Mouse (Mus musculus) retina, adult 2 months (tissue): ENCODE data around the gene Tmem63a.
"Not testable (repeated sequence)": the region's sequence is repeated elsewhere in the genome, so short reads cannot be mapped to it uniquely, and the experiment has no call there.

Experiments
- DNase-seq: peaks from one replicate; pipeline ENCODE4 v3.0.0-alpha.2; 2012; ENCODE audit warnings: low read depth, low spot score

The Tmem63a gene

DNA sequence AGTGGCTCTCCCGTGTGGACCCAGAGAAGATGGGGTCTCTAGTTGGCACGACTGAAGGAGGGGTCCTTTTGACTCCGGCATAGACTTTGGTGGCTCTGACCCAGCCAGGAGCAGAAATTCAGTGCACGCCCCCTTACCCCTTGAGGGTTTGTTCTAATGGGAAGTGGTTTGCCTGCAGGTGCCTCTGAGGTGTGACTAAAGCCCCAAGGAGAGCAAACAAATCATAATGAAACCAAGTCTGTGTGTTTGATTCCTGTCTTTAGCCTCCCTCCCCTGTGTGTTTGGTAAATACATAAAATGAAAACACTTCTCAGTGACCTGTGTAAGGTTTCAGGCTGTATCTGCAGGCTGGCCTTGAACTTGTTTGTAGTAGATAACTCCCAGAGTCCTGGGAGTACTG, 15.9 kb upstream of the Tmem63a start:
- no peak for DNase-seq

DNA sequence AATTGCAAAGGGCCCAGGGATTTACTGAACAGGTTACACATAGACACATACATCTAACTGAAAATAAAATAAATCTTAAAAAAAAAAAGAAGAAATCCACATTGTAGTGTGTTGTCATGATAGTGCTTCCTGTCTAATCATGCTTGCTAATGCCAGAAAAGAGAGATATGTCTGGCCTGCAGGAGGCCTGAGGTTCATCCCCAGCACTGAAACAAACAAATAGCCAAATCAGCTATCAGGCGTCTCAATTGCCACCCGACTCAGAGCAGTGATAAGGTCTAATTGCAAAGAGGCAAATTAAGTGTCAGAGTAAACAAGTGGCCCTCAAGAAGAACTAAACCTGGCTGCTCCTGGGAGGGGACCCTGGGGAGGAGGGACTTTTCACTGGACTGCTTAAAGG, 12.5 kb upstream of the Tmem63a start:
- DNase-seq: no peak

GRCm38 (mm10) chr1:180931106-180931505, 11.0 kb upstream of the Tmem63a start:
- no peak for DNase-seq

- DNase-seq: no peak
Measured at GRCm38 (mm10) chr1:180933659-180934058, 8.5 kb upstream of the Tmem63a start.

DNA sequence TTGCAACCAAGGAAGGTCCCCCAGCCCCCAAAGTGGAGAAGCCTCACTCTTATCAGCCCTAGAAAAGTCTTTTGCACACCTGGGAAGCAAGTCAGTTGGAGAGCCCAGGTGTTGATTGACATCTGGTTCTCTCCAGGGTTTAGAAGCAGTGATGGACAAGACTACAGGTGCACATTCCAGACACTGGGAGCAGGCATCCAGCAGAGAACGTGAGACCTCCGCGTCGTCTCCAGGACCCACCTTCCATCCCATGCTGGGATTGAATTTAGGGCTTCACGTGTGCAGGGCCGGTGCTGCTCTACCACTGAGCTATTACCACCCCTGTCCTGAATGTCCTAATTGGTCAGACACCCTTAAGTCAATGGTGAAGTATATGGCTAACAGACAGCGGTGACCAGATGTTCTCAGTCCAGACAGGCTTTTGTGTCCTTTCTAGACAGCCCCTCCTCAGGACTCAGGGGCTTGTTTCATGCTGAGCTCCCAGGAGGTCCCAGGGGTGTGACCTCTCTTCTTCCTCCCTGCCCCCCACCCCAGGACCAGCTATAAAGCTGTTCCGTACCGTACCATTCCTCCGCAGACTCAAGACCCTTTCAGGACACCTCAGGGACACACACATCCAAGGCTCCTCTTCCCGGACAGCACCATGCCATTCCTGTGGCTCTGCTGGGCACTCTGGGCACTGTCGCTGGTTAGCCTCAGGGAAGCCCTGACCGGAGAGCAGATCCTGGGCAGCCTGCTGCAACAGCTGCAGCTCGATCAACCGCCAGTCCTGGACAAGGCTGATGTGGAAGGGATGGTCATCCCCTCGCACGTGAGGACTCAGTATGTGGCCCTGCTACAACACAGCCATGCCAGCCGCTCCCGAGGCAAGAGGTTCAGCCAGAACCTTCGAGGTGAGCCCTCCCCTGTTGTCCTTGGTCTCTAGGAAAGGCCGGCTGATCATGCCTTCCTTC, 7.4 kb upstream of the Tmem63a start, which contains the start of gene Lefty1:
Gene Lefty1 (plus strand): TSS at position 556 of the 953 bp plus-strand sequence.
- no peak for DNase-seq

DNA sequence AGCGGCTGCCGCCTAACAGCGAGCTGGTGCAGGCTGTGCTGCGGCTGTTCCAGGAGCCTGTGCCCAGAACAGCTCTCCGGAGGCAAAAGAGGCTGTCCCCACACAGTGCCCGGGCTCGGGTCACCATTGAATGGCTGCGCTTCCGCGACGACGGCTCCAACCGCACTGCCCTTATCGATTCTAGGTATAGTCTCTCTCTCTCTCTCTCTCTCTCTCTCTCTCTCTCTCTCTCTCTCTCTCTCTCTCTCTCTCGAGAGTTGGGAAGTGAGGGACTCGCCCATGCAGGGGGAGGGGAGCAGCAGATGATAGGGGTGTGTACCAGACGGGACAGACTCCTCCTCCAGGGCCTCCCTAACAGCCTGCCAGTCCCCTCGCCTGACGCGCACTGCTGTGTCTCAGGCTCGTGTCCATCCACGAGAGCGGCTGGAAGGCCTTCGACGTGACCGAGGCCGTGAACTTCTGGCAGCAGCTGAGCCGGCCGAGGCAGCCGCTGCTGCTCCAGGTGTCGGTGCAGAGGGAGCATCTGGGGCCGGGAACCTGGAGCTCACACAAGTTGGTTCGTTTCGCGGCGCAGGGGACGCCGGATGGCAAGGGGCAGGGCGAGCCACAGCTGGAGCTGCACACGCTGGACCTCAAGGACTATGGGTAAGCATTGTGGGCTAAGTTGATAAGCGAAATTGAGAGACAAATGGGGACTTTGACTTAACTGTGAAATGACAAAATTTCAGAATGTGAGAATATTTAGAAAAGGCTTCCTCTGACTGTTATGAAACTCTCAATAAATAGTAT, 5.3 kb upstream of the Tmem63a start:
- not testable (repeated sequence) for DNase-seq

DNA sequence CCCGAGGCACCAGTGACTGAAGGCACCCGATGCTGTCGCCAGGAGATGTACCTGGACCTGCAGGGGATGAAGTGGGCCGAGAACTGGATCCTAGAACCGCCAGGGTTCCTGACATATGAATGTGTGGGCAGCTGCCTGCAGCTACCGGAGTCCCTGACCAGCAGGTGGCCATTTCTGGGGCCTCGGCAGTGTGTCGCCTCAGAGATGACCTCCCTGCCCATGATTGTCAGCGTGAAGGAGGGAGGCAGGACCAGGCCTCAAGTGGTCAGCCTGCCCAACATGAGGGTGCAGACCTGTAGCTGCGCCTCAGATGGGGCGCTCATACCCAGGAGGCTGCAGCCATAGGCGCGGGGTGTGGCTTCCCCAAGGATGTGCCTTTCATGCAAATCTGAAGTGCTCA, 4.5 kb upstream of the Tmem63a start:
- not testable (repeated sequence) for DNase-seq

DNA sequence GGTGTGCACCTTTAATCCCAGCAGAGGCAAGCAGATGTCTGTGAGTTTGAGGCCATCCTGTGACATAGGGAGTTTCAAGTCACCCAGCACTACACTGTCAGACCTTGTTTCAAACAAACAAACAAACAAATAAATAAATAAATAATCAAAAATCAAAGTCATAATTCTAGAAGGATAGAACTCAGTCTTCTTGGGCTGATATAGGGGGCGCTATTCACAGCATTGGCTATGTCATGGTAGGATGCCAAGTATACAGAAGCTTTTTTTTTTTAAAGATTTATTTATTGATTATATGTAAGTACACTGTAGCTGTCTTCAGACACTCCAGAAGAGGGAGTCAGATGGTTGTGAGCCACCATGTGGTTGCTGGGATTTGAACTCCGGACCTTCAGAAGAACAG, 3.4 kb upstream of the Tmem63a start:
- DNase-seq: not testable (repeated sequence)

GRCm38 (mm10) chr1:180940776-180941460, 1.2 kb upstream of the Tmem63a start:
- DNase-seq: no peak

- DNase-seq: no peak
Measured at GRCm38 (mm10) chr1:180941726-180942125, 418 bp upstream of the Tmem63a start.

DNA sequence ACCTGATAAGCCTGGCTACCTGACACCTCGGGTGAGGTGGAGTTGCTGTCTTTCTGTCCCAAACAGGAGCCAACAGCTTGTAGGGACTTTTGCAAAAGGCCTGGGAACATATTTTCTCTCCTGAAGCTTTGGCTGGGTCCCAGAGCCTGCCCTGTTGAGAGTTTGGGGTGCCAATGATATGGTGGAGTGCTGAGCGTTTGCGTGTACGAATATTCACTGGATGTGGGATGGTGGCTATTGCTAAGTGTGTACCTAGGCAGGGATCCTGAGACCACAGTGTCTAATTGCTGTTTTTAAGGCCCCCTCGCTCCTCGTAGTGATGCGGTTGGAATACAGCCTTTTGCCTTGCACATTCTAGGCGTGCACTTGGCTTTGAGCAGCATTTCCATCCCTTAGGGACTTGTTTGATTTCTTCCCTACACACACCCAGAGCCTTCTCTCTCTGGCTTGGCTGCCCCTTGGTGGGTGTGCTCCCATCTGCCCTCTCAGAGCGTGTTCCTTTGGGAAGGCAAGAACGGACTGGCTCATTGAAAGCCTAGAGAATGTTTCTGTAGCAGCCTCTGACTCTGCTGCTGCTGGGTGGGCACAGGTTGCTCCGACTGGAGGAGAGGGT, 994 bp downstream of the Tmem63a start:
- no peak for DNase-seq

- no peak for DNase-seq
Measured at GRCm38 (mm10) chr1:180943896-180944295, 1.8 kb downstream of the Tmem63a start.

DNA sequence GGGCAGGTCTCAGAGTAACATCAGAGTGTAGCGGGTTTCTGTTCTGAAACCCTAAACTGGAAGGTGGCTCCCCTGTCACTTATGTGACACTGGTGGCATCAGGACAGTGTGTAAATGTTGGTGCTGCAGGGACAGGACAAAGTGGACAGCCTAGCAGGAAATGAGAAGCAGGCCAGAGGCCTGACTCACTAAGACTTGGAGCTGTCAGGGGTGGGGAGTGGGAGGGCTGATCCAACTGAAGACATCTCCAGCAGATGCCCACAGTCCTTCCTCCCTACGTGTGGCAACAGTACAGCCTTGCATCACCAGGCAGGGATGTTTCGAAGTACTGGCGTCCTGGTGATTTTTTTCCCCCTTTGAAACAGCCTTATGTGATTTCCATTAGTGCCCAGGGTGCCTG, 2.4 kb downstream of the Tmem63a start:
- DNase-seq: no peak

- DNase-seq: no peak
Measured at GRCm38 (mm10) chr1:180945001-180945980, 3.1 kb downstream of the Tmem63a start.

- DNase-seq: no peak
Measured at GRCm38 (mm10) chr1:180946448-180946847, 4.3 kb downstream of the Tmem63a start.

GRCm38 (mm10) chr1:180952085-180952746, 10.1 kb downstream of the Tmem63a start:
- DNase-seq: no peak

GRCm38 (mm10) chr1:180952808-180953207, 10.7 kb downstream of the Tmem63a start:
- DNase-seq: no peak

- DNase-seq: no peak
Measured at GRCm38 (mm10) chr1:180956401-180956800, 14.3 kb downstream of the Tmem63a start.

DNA sequence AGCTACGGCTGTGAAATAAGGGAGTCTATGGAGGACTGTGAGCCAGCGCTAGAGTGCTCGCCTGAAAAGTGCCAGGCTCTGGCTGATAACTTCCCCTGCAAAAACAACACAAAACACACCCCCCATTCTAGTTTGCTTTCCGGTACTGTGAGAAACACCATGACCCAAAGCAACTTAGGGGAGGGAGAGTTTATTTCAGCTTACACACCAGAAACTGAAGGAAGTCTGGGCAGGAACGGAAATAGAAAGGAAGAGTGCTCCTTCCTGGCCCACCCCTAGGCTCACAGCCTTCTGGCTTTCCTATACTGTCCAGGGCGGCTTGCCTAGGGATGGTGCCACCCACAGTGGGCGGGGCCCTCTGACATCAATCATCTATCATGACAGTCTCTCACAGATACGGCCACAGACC, 14.8 kb downstream of the Tmem63a start:
- no peak for DNase-seq

DNA sequence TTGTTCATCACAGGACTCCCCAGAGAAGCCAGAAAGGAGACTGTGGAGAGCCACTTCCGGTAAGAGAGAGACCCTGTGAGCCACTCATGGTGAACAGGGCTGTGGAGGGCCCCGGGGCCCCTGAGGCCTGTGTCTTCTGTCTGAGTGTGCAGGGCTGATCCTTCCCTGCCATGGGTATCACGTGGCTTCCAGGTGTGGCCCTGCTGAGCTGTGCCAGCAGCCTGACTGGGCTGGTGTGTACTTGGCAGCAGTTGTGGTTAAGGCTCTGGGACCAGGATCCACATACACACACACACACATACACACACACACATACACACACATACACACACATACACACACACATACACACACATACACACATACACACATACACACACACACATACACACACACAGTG, 15.8 kb downstream of the Tmem63a start:
- DNase-seq: no peak
